Mouse (Mus musculus): ENCODE data around the gene Rrp8. TPM values are rescaled to one million over a fixed set of nuclear protein-coding genes. Genes with fewer than 3 reads are reported as not detected.

The Rrp8 gene
- total RNA-seq, 1 experiment from 2014 or later, result 19.1 TPM

- no peak for DNase-seq
These were observed 46.3 kb downstream of the Rrp8 start for GRCm38 (mm10) chr7:105690875-105691274.

- no peak for DNase-seq
These were observed 51.5 kb downstream of the Rrp8 start for GRCm38 (mm10) chr7:105685541-105686197.

Other genes starting within 250 kb of the Rrp8 start
- 48.2 and 49.1 TPM in 2 replicates for gene Smpd1, start 183.0 kb downstream of the Rrp8 start, total RNA-seq (2021)
- 13.6 and 15.0 TPM in 2 replicates for gene Apbb1, start 155.7 kb downstream of the Rrp8 start, total RNA-seq (2021)
- 0.21 and 22.0 TPM in 2 replicates for gene Hpx, start 137.2 kb downstream of the Rrp8 start, total RNA-seq (2021)
- 32.7 and 34.9 TPM in 2 replicates for gene Trim3, start 103.8 kb downstream of the Rrp8 start, total RNA-seq (2021)
- 125 and 142 TPM in 2 replicates for gene Timm10b, start 97.3 kb downstream of the Rrp8 start, total RNA-seq (2021)
- 58.1 and 66.3 TPM in 2 replicates for gene Arfip2, start 97.0 kb downstream of the Rrp8 start, total RNA-seq (2021)
- 10.0 and 14.0 TPM in 2 replicates for gene Gm45799, start 96.8 kb downstream of the Rrp8 start, total RNA-seq (2021)
- 5.6 and 6.3 TPM in 2 replicates for gene Dnhd1, start 86.6 kb downstream of the Rrp8 start, total RNA-seq (2021)
- gene Ilk, start 793 bp downstream of the Rrp8 start, total RNA-seq (2021), result 150 and 158 TPM in 2 replicates
- 198 and 204 TPM in 2 replicates for gene Taf10, start 7.0 kb upstream of the Rrp8 start, total RNA-seq (2021)
- 88.3 and 122 TPM in 2 replicates for gene Tpp1, start 14.8 kb upstream of the Rrp8 start, total RNA-seq (2021)
- 5.4 and 10.0 TPM in 2 replicates for gene Dchs1, start 50.3 kb upstream of the Rrp8 start, total RNA-seq (2021)
- 185 and 190 TPM in 2 replicates for gene Mrpl17, start 73.7 kb upstream of the Rrp8 start, total RNA-seq (2021)
- gene Gm4070, start 216.6 kb upstream of the Rrp8 start, total RNA-seq (2021), result 7.6 and 9.4 TPM in 2 replicates

Data from adrenal gland, postnatal 25 days (tissue).